Comparison of ENCODE assay signal across 10 mouse cellular contexts in genomic region chr5:113196916-113197794, GRCm38 (mm10). TPM values are rescaled to one million over a fixed set of nuclear protein-coding genes. Genes with fewer than 3 reads are reported as not detected.
DNase-seq lines count a peak whose midpoint lies in the region; ATAC-seq lines count a peak whose summit lies in the region.
"Had no signal": no experiment of that assay in that cellular context is flagged by ENCODE, and none has a peak within 500 bp of the region (broad histone marks: within the 10 kb centered on the region; RNA-seq: fewer than 3 reads in every experiment).

No protein-coding gene starts in this region.

- peak; percentile 52; the same call in 1 of the 2 replicates for ATAC-seq in lung, embryonic 16.5 days (ENCODE audit: low read depth)
- no peak for ATAC-seq in heart, embryonic 11.5 days (replicated peaks; ENCODE audit: insufficient number of reproducible peaks, low FRiP score, low TSS enrichment)
- no peak for ATAC-seq in limb, embryonic 15.5 days (ENCODE audit: insufficient number of reproducible peaks, low FRiP score, low TSS enrichment, low read depth)

- no peak overlapping the region for H3K9ac ChIP-seq in lung, embryonic 16.5 days (ENCODE audit: low read length)
- no peak overlapping the region for H3K9ac ChIP-seq in heart, embryonic 11.5 days (ENCODE audit: low read depth, low read length)
- no peak overlapping the region for H3K9ac ChIP-seq in limb, embryonic 15.5 days
- H3K9ac ChIP-seq: liver, embryonic 14.5 days had no signal

- peaks cover 4% of the 10 kb centered on the region; the same call in 1 of the 2 replicates for H3K4me1 ChIP-seq in lung, embryonic 16.5 days (replicated peaks; ENCODE audit: control insufficient read depth, insufficient read depth, low read length)
- H3K4me1 ChIP-seq in heart, embryonic 11.5 days (ENCODE audit: control insufficient read depth, insufficient read depth, low read length): peaks cover 26% of the 10 kb centered on the region
- H3K4me1 ChIP-seq in limb, embryonic 15.5 days: peaks cover 22% of the 10 kb centered on the region

- no peaks in the 10 kb centered on the region for H3K27me3 ChIP-seq in lung, embryonic 16.5 days (ENCODE audit: control insufficient read depth, insufficient read depth, low read depth, low read length)
- H3K27me3 ChIP-seq in heart, embryonic 11.5 days (ENCODE audit: control insufficient read depth, insufficient read depth, low read length): no peaks in the 10 kb centered on the region
- H3K27me3 ChIP-seq in limb, embryonic 15.5 days: no peaks in the 10 kb centered on the region

- no peak overlapping the region for H3K4me3 ChIP-seq in lung, embryonic 16.5 days (ENCODE audit: low read length)
- H3K4me3 ChIP-seq in heart, embryonic 11.5 days (ENCODE audit: low read depth, low read length): no peak overlapping the region
- H3K4me3 ChIP-seq in limb, embryonic 15.5 days: no peak overlapping the region

- no peaks in the 10 kb centered on the region for H3K9me3 ChIP-seq in lung, embryonic 16.5 days (ENCODE audit: control insufficient read depth, low read length)
- H3K9me3 ChIP-seq in heart, embryonic 11.5 days (replicated peaks; ENCODE audit: control insufficient read depth, low read length): no peaks in the 10 kb centered on the region
- no peaks in the 10 kb centered on the region for H3K9me3 ChIP-seq in limb, embryonic 15.5 days

- DNase-seq in gastrocnemius, postnatal 14 days: peak; percentile 54
- DNase-seq in gastrocnemius, postnatal 36 days: no peak
- no peak for DNase-seq in lung, postnatal 36 days
- no peak for DNase-seq in cerebellum, postnatal 36 days
- DNase-seq in layer of hippocampus, adult 11-12 months (ENCODE audit: low spot score): no peak
- DNase-seq: B cell, adult 2 months had no signal

- H3K36me3 ChIP-seq in lung, embryonic 16.5 days (ENCODE audit: control insufficient read depth, insufficient read depth, low read length): no peaks in the 10 kb centered on the region
- H3K36me3 ChIP-seq in heart, embryonic 11.5 days (ENCODE audit: control insufficient read depth, insufficient read depth, low read length): no peaks in the 10 kb centered on the region
- no peaks in the 10 kb centered on the region for H3K36me3 ChIP-seq in limb, embryonic 15.5 days

- intact Hi-C loops in gastrocnemius, postnatal 14 days (cut with DNase I; ENCODE audit: low total_unique reads): no loop called here
- intact Hi-C loops in gastrocnemius, postnatal 36 days (cut with DNase I): no loop called here

- WGBS in lung, embryonic 16.5 days: 35% methylated on average over 9 of the region's 9 CpGs
- 28% methylated on average over 9 of the region's 9 CpGs for WGBS in heart, embryonic 11.5 days (ENCODE audit: insufficient replicate concordance)
- 38% methylated on average over 9 of the region's 9 CpGs for WGBS in limb, embryonic 15.5 days

- H3K27ac ChIP-seq in lung, embryonic 16.5 days (ENCODE audit: low read length): peak overlapping the region; percentile 82
- peak overlapping the region; percentile 51 for H3K27ac ChIP-seq in heart, embryonic 11.5 days (ENCODE audit: low read depth, low read length)
- H3K27ac ChIP-seq in limb, embryonic 15.5 days: peak overlapping the region; percentile 33
- H3K27ac ChIP-seq: liver, embryonic 14.5 days had no signal

- no peak overlapping the region for H3K4me2 ChIP-seq in lung, embryonic 16.5 days (ENCODE audit: low read depth, low read length)
- no peak overlapping the region for H3K4me2 ChIP-seq in heart, embryonic 11.5 days
- H3K4me2 ChIP-seq in limb, embryonic 15.5 days: no peak overlapping the region

RNA-seq across cellular contexts. Expression of gene 2900026A02Rik, which starts 23.9 kb away (rescaled TPM):
- total RNA-seq in gastrocnemius, postnatal 14 days (2021): 10 to 100 TPM; 29.2 to 35.1 TPM
- 10 to 100 TPM; 22.3 to 23.0 TPM for total RNA-seq in gastrocnemius, postnatal 36 days (2021)
- polyA plus RNA-seq in lung, embryonic 16.5 days (2015; fragmentation: Nextera tagmentation; extraction: Ambion mirVana): 12.6 TPM in 2 replicates
- 7.0 and 9.7 TPM in 2 replicates for polyA plus RNA-seq in heart, embryonic 11.5 days (2014; fragmentation: Nextera tagmentation; extraction: Ambion mirVana)
- 14.2 and 15.6 TPM in 2 replicates for polyA plus RNA-seq in limb, embryonic 15.5 days (2015; fragmentation: Nextera tagmentation; extraction: Ambion mirVana)

RNA-seq across cellular contexts. Expression of gene Tmem211, which starts 29.6 kb away (rescaled TPM):
- not detected for total RNA-seq in gastrocnemius, postnatal 14 days (2021)
- total RNA-seq in gastrocnemius, postnatal 36 days (2021): not detected
- polyA plus RNA-seq in lung, embryonic 16.5 days (2015; fragmentation: Nextera tagmentation; extraction: Ambion mirVana): not detected in 2 replicates
- polyA plus RNA-seq in heart, embryonic 11.5 days (2014; fragmentation: Nextera tagmentation; extraction: Ambion mirVana): not detected in 2 replicates
- polyA plus RNA-seq in limb, embryonic 15.5 days (2015; fragmentation: Nextera tagmentation; extraction: Ambion mirVana): 0.28 and 0.61 TPM in 2 replicates
- polyA plus RNA-seq: liver, embryonic 14.5 days had no signal
